Mouse (Mus musculus) adrenal gland, adult 2 months (tissue): ENCODE results near the gene Abcd2. TPM values are rescaled to one million over a fixed set of nuclear protein-coding genes. Genes with fewer than 3 reads are reported as not detected.
A peak's percentile ranks its signal among the peaks of the same experiment; 100 is the strongest.

Experiments used
- DNase-seq: peaks from one replicate; pipeline ENCODE4 v3.0.0; 2021
- long read RNA-seq: library from polyadenylated mRNA; stranded (forward); transcript quantifications from one replicate; pipeline ENCODE4 v2.0.0, GENCODE M21; 2021
- polyA plus RNA-seq: library from polyadenylated mRNA; depleted of rRNA; stranded (reverse); fragments of >200 nt; gene quantifications from 2 replicates; pipeline ENCODE4 v1.2.3, GENCODE M21; 2012; rRNA removed
- total RNA-seq, 2 experiments: library from RNA; stranded (reverse); gene quantifications; 2 replicates each; pipeline ENCODE4 v1.2.3; 2021

Abcd2 gene
- total RNA-seq (10 to 100 TPM; 17.3 to 44.1 TPM), polyA plus RNA-seq (0.68 and 2.6 TPM in 2 replicates)
- long read RNA-seq, full-length matches to known transcripts, result 17 of 30 reads
- long read RNA-seq, partial matches to known transcripts, result 1 of 30 reads
- long read RNA-seq, other reads (novel, unspliced or antisense), result 12 of 30 reads

- DNase-seq, result peak; percentile 82
These were observed at the start of gene Abcd2 for GRCm38 (mm10) chr15:91191412-91192222. Gene Abcd2 (minus strand): TSS chr15:91191799.

GRCm38 (mm10) chr15:91240683-91241335, 49.2 kb upstream of the Abcd2 start:
- DNase-seq, result no peak

GRCm38 (mm10) chr15:91237294-91237693, 45.7 kb upstream of the Abcd2 start:
- no peak for DNase-seq

GRCm38 (mm10) chr15:91206518-91206917, 14.9 kb upstream of the Abcd2 start:
- DNase-seq, result no peak

GRCm38 (mm10) chr15:91203521-91203920, 11.9 kb upstream of the Abcd2 start:
- DNase-seq, result no peak

- no peak for DNase-seq
These were observed 10.9 kb upstream of the Abcd2 start for GRCm38 (mm10) chr15:91202486-91202885.

- DNase-seq, result no peak
These were observed 9.2 kb upstream of the Abcd2 start for GRCm38 (mm10) chr15:91200833-91201232.

- no peak for DNase-seq
These were observed 7.8 kb upstream of the Abcd2 start, which contains the start of gene CN725425 for GRCm38 (mm10) chr15:91199256-91199905. Gene CN725425 (plus strand): TSS chr15:91199494.

GRCm38 (mm10) chr15:91192223-91192598, 612 bp upstream of the Abcd2 start:
- DNase-seq, result no peak

- DNase-seq, result no peak
These were observed 936 bp downstream of the Abcd2 start for GRCm38 (mm10) chr15:91190519-91191207.

GRCm38 (mm10) chr15:91190026-91190425, 1.6 kb downstream of the Abcd2 start:
- no peak for DNase-seq

- no peak for DNase-seq
These were observed 5.2 kb downstream of the Abcd2 start for GRCm38 (mm10) chr15:91186358-91186757.

GRCm38 (mm10) chr15:91179911-91180622, 11.5 kb downstream of the Abcd2 start:
- DNase-seq, result peak; percentile 25

- DNase-seq, result no peak
These were observed 12.8 kb downstream of the Abcd2 start for GRCm38 (mm10) chr15:91178656-91179314.

- DNase-seq, result no peak
These were observed 19.4 kb downstream of the Abcd2 start for GRCm38 (mm10) chr15:91172193-91172592.

GRCm38 (mm10) chr15:91171332-91171731, 20.3 kb downstream of the Abcd2 start:
- no peak for DNase-seq

GRCm38 (mm10) chr15:91170602-91171328, 20.8 kb downstream of the Abcd2 start:
- no peak for DNase-seq

GRCm38 (mm10) chr15:91167850-91168562, 23.6 kb downstream of the Abcd2 start:
- DNase-seq, result no peak

GRCm38 (mm10) chr15:91165021-91165420, 26.6 kb downstream of the Abcd2 start:
- DNase-seq, result peak; percentile 26
